In the genomic region with DNA sequence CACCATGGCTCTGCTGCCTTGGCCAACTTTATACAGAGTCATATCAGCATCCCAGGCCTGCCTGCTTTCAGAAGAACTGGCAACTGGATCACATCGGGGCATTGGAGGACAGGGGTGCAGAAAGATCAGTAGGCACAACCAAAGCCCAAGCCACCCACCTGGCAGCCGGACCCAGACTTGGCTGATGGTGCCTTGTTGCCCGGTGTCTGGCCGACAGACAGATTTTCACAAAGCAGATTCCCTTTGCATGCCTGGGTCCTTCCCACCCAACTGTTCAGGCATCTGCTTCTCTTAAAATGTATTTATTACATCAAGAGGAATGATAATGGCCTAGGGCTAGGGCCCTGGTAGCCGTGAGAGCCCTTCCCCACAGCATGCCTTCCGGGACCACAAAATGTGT, we compare ENCODE assay signal across 30 mouse cellular contexts.
DNase-seq lines count a peak whose midpoint lies in the region; ATAC-seq and TF ChIP-seq lines count a peak whose summit lies in the region.
"Had no signal": no experiment of that assay in that cellular context is flagged by ENCODE, and none has a peak within 500 bp of the region (broad histone marks: within the 10 kb centered on the region; RNA-seq: fewer than 3 reads in every experiment).

No protein-coding gene starts in this region.

- H3K27me3 ChIP-seq in forebrain, embryonic 14.5 days (replicated peaks; ENCODE audit: control insufficient read depth, insufficient read depth, low read length), result no peaks in the 10 kb centered on the region
- peaks cover 22% of the 10 kb centered on the region for H3K27me3 ChIP-seq in forebrain, embryonic 13.5 days
- no peaks in the 10 kb centered on the region for H3K27me3 ChIP-seq in lung, postnatal 0 days (replicated peaks; ENCODE audit: insufficient read depth, low read length)
- H3K27me3 ChIP-seq: embryonic facial prominence, embryonic 15.5 days; heart, embryonic 15.5 days; neural tube, embryonic 15.5 days; Patski had no signal

- peaks cover 3% of the 10 kb centered on the region; the same call in 1 of the 2 replicates for H3K4me1 ChIP-seq in forebrain, embryonic 14.5 days (ENCODE audit: control insufficient read depth, insufficient read depth, low read length)
- 0 out of 2 replicates have a peak, but pooled peaks cover 5% of the 10 kb centered on the region for H3K4me1 ChIP-seq in forebrain, embryonic 13.5 days
- no peaks in the 10 kb centered on the region for H3K4me1 ChIP-seq in lung, postnatal 0 days (ENCODE audit: insufficient read depth, low read depth, low read length)
- H3K4me1 ChIP-seq: embryonic facial prominence, embryonic 15.5 days; heart, embryonic 10.5 days; heart, embryonic 15.5 days; hindbrain, embryonic 13.5 days; limb, embryonic 15.5 days; liver, embryonic 13.5 days; neural tube, embryonic 15.5 days had no signal

- TF ChIP-seq CTCF in lung, postnatal 0 days (IDR thresholded peaks at IDR 0.05), result no peak

- H3K4me2 ChIP-seq in forebrain, embryonic 14.5 days (ENCODE audit: low read length), result no peak overlapping the region
- no peak overlapping the region for H3K4me2 ChIP-seq in forebrain, embryonic 13.5 days
- H3K4me2 ChIP-seq in lung, postnatal 0 days (replicated peaks; ENCODE audit: low read depth, low read length), result no peak overlapping the region
- H3K4me2 ChIP-seq: embryonic facial prominence, embryonic 15.5 days; heart, embryonic 15.5 days; hindbrain, embryonic 13.5 days; limb, embryonic 15.5 days; liver, embryonic 13.5 days; neural tube, embryonic 15.5 days had no signal

- H3K27ac ChIP-seq in forebrain, embryonic 14.5 days (ENCODE audit: low read depth, low read length), result peak overlapping the region; percentile 24; the same call in 1 of the 2 replicates
- no peak overlapping the region for H3K27ac ChIP-seq in forebrain, embryonic 13.5 days
- H3K27ac ChIP-seq in lung, postnatal 0 days (ENCODE audit: low read length), result no peak overlapping the region
- H3K27ac ChIP-seq: embryonic facial prominence, embryonic 15.5 days; heart, embryonic 10.5 days; heart, embryonic 15.5 days; hindbrain, embryonic 13.5 days; limb, embryonic 10.5 days; limb, embryonic 15.5 days; liver, embryonic 13.5 days; neural tube, embryonic 15.5 days had no signal

- 72% methylated on average over 6 of the region's 6 CpGs for WGBS in forebrain, embryonic 14.5 days
- WGBS in forebrain, embryonic 13.5 days, result 71% methylated on average over 6 of the region's 6 CpGs
- WGBS in lung, postnatal 0 days, result 86% methylated on average over 6 of the region's 6 CpGs

- no peaks in the 10 kb centered on the region for H3K36me3 ChIP-seq in forebrain, embryonic 14.5 days (ENCODE audit: control insufficient read depth, insufficient read depth, low read length)
- no peaks in the 10 kb centered on the region for H3K36me3 ChIP-seq in forebrain, embryonic 13.5 days (ENCODE audit: poor library complexity, severe bottlenecking)
- H3K36me3 ChIP-seq in lung, postnatal 0 days (ENCODE audit: insufficient read depth, low read length), result no peaks in the 10 kb centered on the region
- H3K36me3 ChIP-seq: embryonic facial prominence, embryonic 15.5 days; G1E; heart, embryonic 10.5 days; heart, embryonic 15.5 days; hindbrain, embryonic 13.5 days; limb, embryonic 10.5 days; limb, embryonic 15.5 days; liver, embryonic 13.5 days; neural tube, embryonic 15.5 days had no signal

- DNase-seq in forebrain, embryonic 14.5 days (ENCODE audit: low spot score), result peak; percentile 30
- DNase-seq in right cerebral cortex, postnatal 10 days (ENCODE audit: low spot score in 2 of 2), result peak; percentile 45 to 55
- no peak for DNase-seq in right cerebral cortex, postnatal 4 days
- DNase-seq in layer of hippocampus, postnatal 14 days (ENCODE audit: low spot score in 2 of 2), result peak; percentile 57 to 74
- no peak for DNase-seq in MN1 (ENCODE audit: low spot score)
- no peak for DNase-seq in lung, postnatal 0 days (ENCODE audit: low spot score)
- DNase-seq: adrenal gland, postnatal 10 days; cerebellum, adult 11-12 months; gastrocnemius, postnatal 10 days; kidney, adult 8-10 months; kidney, postnatal 36 days; liver, embryonic 13.5 days; lung, adult 18-20 months; lung, postnatal 14 days; midbrain, embryonic 14.5 days; retina, postnatal 1 day; right cerebral cortex, postnatal 25 days; spleen, adult 18-20 months; thymus, postnatal 14 days had no signal

- no peaks in the 10 kb centered on the region for H3K9me3 ChIP-seq in forebrain, embryonic 14.5 days (replicated peaks; ENCODE audit: control insufficient read depth, low read length)
- no peaks in the 10 kb centered on the region for H3K9me3 ChIP-seq in forebrain, embryonic 13.5 days (replicated peaks)
- no peaks in the 10 kb centered on the region for H3K9me3 ChIP-seq in lung, postnatal 0 days (ENCODE audit: low read length)
- H3K9me3 ChIP-seq: embryonic facial prominence, embryonic 15.5 days; heart, embryonic 10.5 days; heart, embryonic 15.5 days; hindbrain, embryonic 13.5 days; limb, embryonic 10.5 days; limb, embryonic 15.5 days; liver, embryonic 13.5 days; neural tube, embryonic 15.5 days had no signal

- ATAC-seq in forebrain, embryonic 14.5 days, result no peak
- no peak for ATAC-seq in forebrain, embryonic 13.5 days
- no peak for ATAC-seq in lung, postnatal 0 days
- ATAC-seq: intestine, embryonic 16.5 days; Patski had no signal

- H3K4me3 ChIP-seq in forebrain, embryonic 14.5 days (ENCODE audit: low read depth, low read length), result no peak overlapping the region
- H3K4me3 ChIP-seq in forebrain, embryonic 13.5 days, result no peak overlapping the region
- no peak overlapping the region for H3K4me3 ChIP-seq in lung, postnatal 0 days (ENCODE audit: low read depth, low read length)
- H3K4me3 ChIP-seq: embryonic facial prominence, embryonic 15.5 days; heart, embryonic 10.5 days; heart, embryonic 15.5 days; hindbrain, embryonic 13.5 days; limb, embryonic 10.5 days; limb, embryonic 15.5 days; liver, embryonic 13.5 days; neural tube, embryonic 15.5 days had no signal

- H3K9ac ChIP-seq in forebrain, embryonic 14.5 days (ENCODE audit: low read length), result no peak overlapping the region
- H3K9ac ChIP-seq in forebrain, embryonic 13.5 days, result no peak overlapping the region
- no peak overlapping the region for H3K9ac ChIP-seq in lung, postnatal 0 days (replicated peaks; ENCODE audit: low read depth)
- H3K9ac ChIP-seq: embryonic facial prominence, embryonic 15.5 days; heart, embryonic 15.5 days; hindbrain, embryonic 13.5 days; limb, embryonic 15.5 days; liver, embryonic 13.5 days; neural tube, embryonic 15.5 days had no signal

- TF ChIP-seq EP300 in lung, postnatal 0 days (IDR thresholded peaks at IDR 0.05), result no peak

Comparison
In these comparisons a context has a peak if more than half of its experiments do, and no peak if none do; other contexts are left out.
1. DNase-seq: peak in forebrain, embryonic 14.5 days (single experiment), right cerebral cortex, postnatal 10 days (2 of 2) and layer of hippocampus, postnatal 14 days (2 of 2); none in right cerebral cortex, postnatal 4 days (single experiment), MN1 (single experiment) and lung, postnatal 0 days (single experiment).